Mouse (Mus musculus) neural tube, embryonic 10.5 days (tissue): ENCODE data around the gene Actn4.

Experiments used
- DNase-seq: peaks from one replicate; pipeline ENCODE4 v3.0.0-alpha.2; 2017; ENCODE audit warnings: low spot score; ENCODE audit errors: extremely low spot score

Gene Actn4

DNA sequence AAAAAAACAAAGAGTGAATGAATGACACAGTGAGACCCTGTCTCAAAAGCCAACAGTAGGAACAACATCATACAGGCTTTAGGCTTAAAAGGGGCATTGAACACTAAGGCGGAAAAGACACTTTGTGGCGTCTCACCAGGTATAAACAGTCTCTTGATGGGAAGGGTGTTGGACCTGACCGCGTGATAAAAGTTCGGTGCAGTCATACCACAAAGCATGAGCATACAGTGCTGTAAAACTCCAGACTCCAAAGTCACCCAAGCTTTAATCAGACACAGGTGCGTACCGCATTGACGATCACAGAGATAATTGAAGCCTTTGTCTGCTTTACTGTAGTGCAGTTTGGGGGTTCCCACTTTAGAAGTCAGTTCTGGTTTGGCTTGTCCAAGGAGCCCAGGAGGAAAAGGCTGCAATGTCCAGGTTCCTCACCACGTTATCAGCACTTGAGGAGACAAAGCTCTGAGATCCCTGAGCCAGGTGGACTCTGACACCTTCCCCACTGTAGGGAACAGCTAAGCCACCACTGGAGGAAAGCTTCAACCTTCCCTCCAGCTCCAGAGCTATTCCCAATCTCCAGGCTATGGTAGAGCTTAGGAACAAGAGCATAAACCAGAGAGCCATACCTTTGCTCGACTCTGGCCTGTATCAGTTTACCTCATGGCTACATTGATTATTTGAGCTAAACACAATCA, 11.6 kb downstream of the Actn4 start:
- no peak for DNase-seq

DNA sequence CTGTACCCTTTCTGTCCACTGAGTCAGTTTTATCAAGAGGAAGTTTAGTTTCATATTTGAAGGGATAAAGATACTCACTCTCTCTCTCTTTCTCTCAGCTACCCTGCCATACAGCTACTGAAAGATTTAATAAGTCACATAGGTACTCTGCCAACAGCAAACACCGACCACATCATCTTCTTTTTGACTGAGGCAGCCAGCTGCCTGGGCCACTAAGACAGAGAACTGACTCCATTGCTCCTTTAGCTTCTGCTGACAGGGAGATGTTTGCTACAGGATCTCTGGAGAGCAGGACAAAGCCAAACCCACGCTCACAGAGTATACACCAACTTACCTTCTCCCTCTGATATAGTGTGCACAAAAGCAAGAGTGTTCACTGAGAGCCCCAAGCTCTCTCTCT, 12.8 kb downstream of the Actn4 start:
- no peak for DNase-seq

DNA sequence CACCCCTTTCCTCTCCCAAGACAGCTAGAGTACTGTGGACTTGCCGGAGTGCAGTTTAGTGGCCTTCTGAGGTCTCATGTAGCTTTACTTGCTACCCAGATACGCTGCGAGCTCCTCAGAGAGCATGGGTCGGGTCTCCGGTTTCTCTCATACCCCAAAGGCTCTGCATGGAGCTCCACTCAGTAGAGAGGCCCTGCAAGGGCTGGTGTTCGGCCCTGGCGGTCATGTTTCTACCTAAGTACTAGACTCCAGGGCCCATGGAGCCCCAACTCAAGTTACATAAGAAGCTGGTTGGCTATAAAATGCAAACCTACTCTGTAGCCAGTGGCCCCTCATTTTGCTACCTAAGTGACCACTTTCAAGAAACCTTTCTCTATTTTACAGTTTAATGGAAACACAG, 13.4 kb downstream of the Actn4 start:
- no peak for DNase-seq

DNA sequence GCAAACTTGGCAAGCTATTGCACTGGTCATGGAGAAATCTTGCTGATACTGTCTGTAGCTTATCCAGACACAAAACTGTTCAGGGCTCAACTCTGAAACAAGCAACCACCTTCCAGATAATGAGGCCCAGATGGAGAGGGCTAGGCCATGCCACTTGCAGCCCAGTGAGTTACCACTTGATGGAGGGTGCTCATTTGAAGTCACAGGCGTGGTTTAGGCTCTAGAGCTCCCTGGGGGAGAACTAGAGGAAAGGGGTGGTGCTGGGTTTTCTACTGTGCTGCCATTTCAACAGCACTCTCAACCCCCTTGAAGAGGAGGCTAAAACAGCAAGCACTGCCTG, 15.9 kb downstream of the Actn4 start:
- peak; percentile 37 for DNase-seq

DNA sequence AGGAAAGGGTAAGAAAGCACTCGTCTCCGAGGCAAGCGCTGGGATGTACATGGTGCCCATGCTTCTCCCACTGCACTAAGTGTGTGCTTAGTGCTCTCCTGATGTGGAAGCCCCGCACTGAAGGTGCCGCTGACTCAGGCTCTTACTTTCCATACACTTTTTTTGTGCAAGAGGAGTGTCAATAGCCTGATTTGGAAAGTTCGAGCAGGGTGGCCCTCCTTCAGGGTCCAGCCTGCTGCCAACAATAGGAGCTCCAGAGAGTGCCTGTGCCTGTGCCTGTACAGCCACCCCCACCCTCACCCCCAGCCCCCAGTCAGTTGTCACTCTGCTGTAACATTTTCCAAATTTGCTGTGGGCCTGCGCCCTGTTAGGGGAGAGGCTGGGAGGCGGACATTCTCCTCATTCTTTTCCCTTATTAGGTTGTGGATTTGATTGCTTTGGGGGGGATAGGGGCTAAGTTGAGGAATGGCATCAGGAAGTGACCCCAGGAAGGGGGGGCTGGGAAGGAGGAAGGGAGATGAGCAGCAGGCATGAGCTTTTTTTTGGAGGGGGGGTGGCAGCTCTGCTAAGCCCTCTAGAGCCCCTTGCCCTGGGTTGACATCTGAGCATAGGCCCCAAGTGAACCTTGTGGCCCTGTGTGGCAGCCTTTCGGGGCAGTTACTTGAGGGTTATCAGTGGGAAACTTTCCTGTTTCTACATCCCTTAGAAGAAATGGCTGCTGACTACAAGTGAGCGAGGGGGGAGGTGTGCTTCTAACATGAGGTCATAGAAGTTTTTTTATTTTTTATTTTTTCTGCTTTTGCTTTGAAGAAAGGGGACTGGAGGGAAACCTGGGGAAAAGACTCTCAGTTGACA, 16.5 kb downstream of the Actn4 start:
- peak; percentile 48 for DNase-seq

DNA sequence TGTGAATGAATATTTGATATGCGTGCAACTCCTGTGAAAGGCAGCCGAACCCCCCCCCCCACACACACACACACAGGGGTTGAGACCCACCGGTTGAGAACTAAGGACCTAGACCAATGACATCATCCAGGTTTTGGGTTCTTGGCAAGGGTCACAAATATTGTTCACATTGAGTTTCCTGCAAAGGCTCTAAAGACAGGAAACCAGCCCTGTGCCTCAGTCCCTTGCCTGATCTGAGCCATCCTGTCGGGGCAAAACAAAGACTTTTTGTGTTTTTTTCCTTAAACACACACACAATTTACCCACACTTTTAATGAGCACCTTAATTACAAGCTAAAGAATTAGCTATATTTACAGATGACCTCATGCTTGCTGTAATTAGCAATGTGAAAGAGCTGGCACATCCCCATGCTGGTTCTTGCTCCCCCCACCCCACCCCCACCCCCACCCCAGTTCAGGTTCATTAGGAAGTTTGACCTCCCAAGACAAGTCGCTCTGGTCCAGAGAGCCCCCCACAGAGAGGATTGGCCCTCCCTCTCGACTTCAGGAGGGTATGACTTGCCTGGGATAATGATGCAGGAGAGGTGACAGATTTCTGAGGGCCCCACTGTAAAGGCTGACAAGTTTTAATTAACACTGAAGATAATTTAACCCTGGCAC, 17.3 kb downstream of the Actn4 start:
- DNase-seq = no peak

DNA sequence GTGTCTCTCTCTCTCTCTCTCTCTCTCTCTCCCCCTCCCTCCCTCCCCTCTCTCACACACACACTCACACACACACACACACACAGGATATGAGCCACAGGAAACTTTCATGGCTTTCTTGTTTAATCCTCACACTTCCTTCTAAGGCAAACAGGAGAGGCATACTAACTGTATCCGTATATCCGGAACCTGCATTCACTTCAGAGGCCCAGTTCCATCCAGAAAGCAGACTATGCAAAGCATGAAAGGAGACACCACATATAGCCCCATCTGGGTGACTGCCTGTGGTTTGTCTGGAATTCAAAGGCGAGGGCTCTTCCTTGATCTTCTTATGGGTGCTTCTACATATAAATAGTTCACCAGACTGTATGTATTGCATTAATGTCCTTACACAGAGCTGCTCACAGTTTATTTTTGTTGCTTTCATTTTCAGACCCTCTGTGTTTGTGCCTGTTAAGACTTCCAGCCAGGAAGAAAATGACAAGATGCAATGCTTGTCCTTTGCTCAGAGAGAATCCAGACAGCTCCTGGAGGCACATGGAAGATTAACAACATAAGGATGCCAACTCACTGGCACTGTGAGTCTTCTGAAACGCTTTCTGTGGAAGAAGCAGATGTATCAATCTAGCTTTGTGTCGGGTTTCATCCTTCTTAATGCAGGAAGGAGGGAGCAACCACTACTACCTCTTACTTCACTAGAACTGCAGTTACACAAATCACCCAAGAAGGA, 18.5 kb downstream of the Actn4 start:
- no peak for DNase-seq

DNA sequence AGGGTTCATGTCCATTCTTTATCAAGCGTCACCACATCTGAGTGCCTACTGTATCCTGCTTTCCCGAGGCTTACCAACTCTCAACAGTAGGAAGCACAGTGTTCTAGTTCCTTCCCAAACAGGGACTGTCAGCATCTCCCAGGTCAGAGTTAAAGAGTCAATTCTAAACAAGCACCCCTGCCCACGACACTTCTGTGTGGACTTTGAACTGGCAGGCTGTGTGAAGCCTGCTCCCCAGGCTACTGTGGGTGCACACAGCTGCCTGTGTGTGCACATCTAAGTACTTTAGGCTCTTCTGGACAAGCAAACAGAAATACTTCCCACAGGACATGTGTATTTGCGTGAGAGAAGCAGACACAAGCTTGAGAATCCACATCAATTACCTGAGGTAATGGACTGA, 20.6 kb downstream of the Actn4 start:
- no peak for DNase-seq

DNA sequence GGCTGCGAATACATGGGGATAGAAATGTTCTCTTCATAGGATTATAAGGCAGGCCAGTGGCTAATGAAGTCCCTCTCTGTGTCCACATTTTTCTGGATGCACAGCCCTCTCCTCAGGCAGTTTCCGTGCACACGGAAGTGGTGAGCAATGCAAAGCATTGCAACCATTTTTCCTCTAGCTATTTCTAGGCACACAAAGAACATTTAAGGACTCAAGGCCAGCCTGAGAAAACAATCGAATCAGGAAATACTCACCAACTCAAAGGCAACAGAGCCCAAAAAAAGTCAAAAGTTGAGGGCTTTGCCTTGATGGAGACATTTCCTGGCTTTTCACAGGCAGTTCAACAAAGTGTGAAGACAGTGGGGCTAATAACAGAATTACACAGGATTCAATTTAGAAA, 21.0 kb downstream of the Actn4 start:
- DNase-seq = no peak

DNA sequence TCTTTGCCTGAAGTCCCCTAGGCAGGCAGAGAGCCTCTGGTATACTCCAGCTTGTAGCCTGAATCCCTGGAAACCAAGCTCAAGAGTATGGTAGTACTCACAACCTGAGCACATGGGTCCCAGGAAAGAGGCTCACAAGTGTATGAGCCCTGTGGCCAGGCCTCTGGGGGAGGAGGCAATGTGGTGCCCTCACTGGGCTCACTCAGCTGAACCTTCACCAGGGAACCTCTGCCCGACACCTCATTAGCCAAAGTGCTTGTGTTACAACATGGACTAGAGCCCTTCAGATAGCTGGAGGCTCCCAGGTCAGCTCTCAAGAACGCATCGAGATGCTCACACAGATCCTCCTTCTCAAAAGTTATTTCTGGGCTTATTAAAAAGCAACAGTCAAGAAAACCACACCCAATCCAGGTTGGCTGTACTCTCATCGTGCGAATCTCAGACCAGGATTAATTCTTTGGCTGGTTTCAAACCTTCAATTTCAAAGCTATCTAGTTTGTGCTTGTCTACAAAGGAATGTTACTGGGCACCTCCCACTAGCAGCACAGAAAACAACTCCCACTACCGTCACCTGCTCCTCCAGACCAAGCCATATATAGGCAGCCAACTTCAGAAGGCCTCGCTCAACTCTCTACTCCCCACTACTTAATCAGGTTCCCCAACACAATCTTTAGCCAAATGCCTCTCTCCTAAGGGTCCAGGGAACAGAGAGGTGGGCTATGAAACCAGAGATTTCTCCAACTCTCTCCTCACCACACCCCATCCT, 22.5 kb downstream of the Actn4 start:
- DNase-seq = no peak

DNA sequence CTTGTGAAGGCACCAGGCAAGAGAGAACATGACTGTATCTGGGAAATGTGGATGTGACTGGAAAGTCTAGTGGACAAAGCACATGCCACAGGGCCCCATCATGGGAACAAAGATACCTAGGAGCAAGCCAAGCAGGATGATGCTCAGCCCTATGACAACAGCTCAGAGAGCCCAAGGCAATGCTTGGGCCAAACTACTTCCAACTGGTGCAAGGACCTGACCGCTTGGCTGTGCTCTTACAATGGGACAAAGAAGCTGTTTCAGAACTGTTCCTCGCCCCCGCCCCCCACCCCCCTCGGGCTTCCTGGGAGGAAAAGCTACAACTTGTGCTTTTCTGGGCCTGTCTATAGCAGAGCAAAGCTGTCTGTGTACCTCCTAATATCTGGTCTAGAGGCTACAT, 23.5 kb downstream of the Actn4 start:
- DNase-seq = no peak

DNA sequence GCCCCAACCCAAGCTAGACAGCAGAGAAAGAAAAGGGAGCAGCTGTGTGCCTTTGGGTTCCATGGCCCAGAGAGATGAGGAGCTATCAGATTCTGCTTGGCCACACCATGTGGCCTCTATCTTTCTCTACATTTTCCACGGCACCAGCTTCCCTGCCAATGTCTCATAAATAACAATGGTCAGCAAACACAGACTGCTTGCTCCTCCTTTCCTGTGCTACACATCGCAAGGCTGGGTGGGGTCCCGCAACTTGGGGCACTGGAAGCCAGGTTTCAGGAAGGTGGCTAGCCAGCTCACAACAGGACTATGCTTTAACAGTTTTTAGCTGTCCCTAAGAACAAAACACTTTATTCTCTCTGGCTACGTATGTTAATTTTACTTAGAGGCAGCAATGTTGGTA, 25.4 kb downstream of the Actn4 start:
- DNase-seq = no peak

DNA sequence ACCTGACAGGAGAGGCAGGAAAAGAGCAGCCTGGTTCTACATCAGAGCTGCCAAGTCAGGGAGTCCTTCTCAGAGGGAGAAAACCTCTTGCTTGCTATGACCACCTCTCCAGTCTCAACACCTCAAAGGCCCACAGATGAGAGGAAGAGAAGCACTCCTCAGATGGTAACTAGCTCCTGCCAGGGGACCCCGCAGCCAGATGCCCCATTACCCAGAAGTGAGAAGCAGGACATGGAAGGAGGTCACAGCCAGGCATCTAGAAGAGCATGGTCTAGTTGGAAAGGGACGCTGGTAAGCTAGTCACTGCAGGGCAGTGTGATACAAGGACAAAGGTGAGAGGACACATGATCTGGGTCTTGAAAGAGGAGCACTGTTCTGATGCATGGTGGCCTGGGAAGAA, 28.3 kb downstream of the Actn4 start:
- DNase-seq = no peak

DNA sequence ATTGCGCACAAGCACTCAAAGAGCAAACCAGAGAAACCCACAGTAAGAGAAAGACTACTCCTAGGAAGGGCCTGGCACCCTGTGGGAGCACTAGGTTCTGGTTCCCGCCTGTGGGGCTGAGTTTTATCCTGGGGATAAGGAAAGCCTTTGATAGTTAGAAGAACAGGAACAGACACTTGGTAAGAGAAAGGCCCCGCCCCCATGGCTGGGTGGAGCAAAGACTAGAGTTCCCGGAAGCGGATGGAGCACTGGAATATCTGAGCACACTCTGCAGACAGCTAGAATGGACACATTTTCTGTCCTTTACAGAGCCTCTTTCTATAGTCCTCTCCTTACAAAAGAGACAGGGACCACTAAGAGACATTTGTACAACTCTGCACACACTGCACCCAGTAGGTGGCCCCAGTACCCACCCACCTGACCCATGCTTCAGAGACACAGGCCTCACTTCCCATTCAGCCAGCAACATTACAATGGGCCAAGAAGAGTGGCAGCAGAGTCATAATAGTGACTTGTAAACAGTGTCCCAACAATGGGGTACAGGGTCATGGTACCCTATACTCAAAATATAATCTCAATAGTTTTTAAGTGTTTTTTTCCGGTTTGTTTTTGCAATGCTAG, 29.6 kb downstream of the Actn4 start:
- no peak for DNase-seq

DNA sequence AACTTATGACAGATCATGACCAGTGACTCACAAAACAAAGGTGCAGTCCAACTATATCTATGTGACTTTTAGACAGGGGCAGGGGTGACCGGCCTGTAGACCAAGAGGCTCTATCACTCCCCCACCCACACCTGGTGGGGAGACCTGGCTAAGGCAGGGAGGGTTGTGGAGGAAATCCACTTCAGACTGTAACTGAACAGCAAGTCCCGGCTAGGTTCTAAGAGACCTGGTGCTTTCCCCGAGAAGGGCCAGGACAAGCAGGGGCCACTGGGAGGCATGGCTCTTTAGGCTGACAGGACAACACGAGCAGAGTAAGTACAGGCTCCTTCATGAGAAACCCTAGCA, 30.5 kb downstream of the Actn4 start:
- DNase-seq = no peak

DNA sequence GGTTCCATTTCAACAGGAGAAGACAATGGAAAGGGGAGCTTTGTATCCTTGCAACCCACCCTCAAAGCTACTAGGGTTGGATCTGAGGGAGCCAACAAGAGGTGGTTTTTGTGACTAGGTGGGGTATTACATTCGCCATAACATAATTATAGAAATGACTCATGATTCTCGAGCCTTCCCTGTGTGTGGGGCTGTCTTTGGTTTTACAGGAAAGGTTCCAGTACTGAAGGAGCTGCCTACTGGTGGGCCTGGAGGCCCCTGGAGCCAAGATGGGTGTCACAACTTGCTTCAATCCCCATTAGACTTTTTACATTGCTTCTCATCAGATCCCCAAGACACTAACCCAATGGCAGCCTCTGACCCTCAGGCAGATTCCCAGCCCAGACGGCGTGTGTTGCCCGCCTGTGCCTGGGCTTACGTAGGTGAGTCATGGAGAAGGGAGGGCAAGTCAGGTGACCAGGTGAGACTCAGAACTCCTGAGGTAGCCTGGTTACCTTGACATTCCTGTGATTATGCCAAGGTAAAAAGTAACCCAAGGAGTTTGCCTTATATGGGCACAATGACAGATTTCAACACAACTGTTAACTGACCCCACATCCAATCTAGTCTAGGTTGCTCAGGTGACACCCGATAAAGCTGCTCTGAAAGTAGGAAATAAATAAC, 31.0 kb downstream of the Actn4 start:
- DNase-seq = no peak

DNA sequence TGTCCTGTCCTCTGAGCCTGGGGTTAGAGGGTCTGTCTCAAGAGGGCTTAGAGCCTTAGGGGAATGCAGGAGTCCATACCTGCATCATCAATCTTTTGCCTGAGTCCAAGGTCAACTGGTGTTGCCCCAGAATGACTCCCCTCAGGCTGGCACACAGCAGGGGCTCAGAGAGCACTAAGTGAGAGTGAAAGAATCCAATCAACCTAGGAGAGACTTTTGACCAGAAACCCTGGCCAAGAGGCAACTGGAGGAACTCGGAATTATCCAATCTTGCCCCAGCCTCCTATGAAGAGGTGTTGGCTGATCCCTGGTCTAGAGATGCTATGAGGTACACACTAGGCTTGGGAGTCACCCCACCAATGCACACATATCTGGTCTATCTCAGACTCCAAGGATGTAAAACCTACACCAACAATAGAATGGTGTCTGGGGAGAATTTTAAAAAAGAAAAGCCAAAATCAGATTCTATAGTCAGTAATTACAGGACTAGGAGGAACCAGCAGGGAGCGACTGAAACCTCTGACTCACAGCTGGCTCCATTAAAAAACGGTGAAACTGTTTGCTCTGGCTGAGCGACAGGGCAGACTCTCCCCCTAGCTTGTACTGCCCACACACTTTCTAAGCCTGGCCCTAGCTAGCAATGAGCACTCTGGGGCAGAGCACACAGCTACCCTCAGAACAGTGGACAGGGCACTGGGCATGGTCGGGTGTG, 31.7 kb downstream of the Actn4 start:
- no peak for DNase-seq

DNA sequence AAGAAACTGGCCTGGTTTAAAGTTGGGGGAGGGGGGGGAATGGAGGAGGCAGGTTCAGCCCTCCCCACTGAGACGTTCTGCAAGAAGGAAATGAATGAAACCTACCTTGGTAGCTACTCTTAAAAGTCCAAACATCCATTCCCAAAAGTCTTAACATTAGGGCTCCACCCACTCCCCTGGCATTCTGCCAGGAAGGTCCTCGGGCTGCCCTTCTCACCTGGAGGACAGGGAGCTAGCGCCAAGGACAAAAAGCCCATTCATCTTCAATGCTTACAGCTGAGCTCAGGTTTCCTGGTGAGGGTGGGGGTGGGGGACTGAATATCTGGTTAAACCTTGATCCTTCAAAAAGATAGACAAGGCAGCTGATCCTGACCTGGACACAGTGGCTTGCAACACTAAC, 32.8 kb downstream of the Actn4 start:
- no peak for DNase-seq

DNA sequence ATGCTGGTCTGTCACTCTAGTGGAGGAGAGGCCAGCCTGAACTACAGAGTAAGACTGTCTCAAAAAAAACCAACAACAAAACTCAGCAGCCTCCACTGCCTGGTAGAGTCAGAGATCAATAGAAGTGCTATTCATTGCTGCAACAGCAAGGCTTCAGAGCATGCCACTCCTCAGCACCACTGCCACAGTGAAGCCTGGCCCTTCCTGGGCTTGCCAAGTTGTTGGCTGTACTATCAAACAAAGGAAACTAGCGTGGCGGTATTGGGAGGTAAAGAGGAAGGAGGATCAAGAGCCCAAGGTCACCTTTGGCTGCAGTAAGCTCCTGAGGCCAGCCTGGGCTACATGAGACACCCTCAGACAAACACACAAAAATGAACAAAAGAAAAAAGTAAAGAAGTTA, 36.0 kb downstream of the Actn4 start:
- DNase-seq = no peak

DNA sequence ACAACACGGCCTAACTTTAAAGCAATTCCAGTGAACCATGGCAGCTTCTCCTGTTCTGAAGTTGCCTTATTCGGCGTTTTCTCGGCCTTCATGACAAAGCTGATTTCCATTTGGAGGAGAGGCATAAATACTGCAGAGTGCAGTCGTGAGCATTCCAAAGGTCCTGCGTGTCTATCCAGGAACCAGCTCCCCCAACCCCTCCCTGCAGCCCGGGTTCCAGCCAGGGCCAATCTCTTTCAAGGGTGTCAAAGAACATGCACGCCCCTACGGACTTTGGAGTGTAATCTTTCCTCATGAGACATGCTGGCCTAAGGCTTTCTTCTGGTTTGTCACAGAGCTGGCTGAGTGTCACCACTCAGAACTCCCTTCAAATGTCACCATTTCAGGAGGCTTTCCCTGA, 36.8 kb downstream of the Actn4 start:
- DNase-seq = peak; percentile 26
